Mouse (Mus musculus) erythroblast, embryonic 14.5 days (primary cell): ENCODE measurements around the gene Axl. TPM values are rescaled to one million over a fixed set of nuclear protein-coding genes. Genes with fewer than 3 reads are reported as not detected.

Experiments
- H3K27me3 ChIP-seq: 2 replicates; pipeline ENCODE4 v1.6.1; 2012; ENCODE audit warnings: inconsistent platforms; ENCODE audit not compliant: control insufficient read depth
- H3K36me3 ChIP-seq: 2 replicates; pipeline ENCODE4 v1.6.1; 2012; ENCODE audit warnings: mild to moderate bottlenecking, inconsistent platforms; ENCODE audit not compliant: control insufficient read depth
- H3K4me1 ChIP-seq: 2 replicates; pipeline ENCODE4 v1.6.1; 2012; ENCODE audit warnings: inconsistent platforms; ENCODE audit not compliant: control insufficient read depth
- H3K4me3 ChIP-seq: replicated peaks from 2 replicates; pipeline ENCODE3; 2012; ENCODE audit warnings: moderate library complexity, mild to moderate bottlenecking, inconsistent platforms
- H3K9me3 ChIP-seq: 2 replicates; pipeline ENCODE4 v1.6.1; 2012; ENCODE audit warnings: low read length, inconsistent platforms, mixed read lengths; ENCODE audit not compliant: control insufficient read depth
- GATA1 ChIP-seq: IDR thresholded peaks from 2 replicates; pipeline ENCODE4 v1.6.1; 2012; ENCODE audit warnings: low read length, inconsistent platforms, mixed read lengths
- TAL1 ChIP-seq: IDR thresholded peaks from 3 replicates; pipeline ENCODE4 v1.6.1; 2012; ENCODE audit warnings: low read length, inconsistent platforms, mixed read lengths
- polyA plus RNA-seq: library from polyadenylated mRNA; stranded (reverse); fragments of >175 nt; gene quantifications from 2 replicates; pipeline ENCODE4 v1.2.3, GENCODE M21; 2012

Gene Axl
- polyA plus RNA-seq, 1 experiment, result 0.26 TPM

GRCm38 (mm10) chr7:25764221-25764620, 24.3 kb downstream of the Axl start:
- no peak overlapping the region for H3K4me3 ChIP-seq
- TF ChIP-seq GATA1 (no peak), TAL1 (no peak)
- no peaks in the 10 kb centered on the region for H3K4me1 ChIP-seq
- H3K36me3 ChIP-seq, result no peaks in the 10 kb centered on the region
- H3K27me3 ChIP-seq, result no peaks in the 10 kb centered on the region
- H3K9me3 ChIP-seq, result no peaks in the 10 kb centered on the region

GRCm38 (mm10) chr7:25763678-25764077, 24.8 kb downstream of the Axl start:
- Histone ChIP-seq H3K36me3 (no peaks in the 10 kb centered on the region), H3K27me3 (peaks cover under 1% of the 10 kb centered on the region; the same call in 1 of the 2 replicates), H3K4me1 (no peaks in the 10 kb centered on the region), H3K4me3 (no peak overlapping the region), H3K9me3 (no peaks in the 10 kb centered on the region)
- TF ChIP-seq TAL1 (no peak), GATA1 (no peak)

GRCm38 (mm10) chr7:25761354-25761753, 27.2 kb downstream of the Axl start:
- TF ChIP-seq TAL1 (no peak), GATA1 (no peak)
- Histone ChIP-seq H3K9me3 (no peaks in the 10 kb centered on the region), H3K4me1 (peaks cover 4% of the 10 kb centered on the region), H3K27me3 (peaks cover 8% of the 10 kb centered on the region), H3K36me3 (no peaks in the 10 kb centered on the region), H3K4me3 (no peak overlapping the region)

GRCm38 (mm10) chr7:25756011-25756410, 32.5 kb downstream of the Axl start:
- Histone ChIP-seq H3K36me3 (peaks cover 26% of the 10 kb centered on the region), H3K4me1 (peaks cover 41% of the 10 kb centered on the region), H3K4me3 (peak overlapping the region; percentile 100), H3K27me3 (peaks cover 8% of the 10 kb centered on the region), H3K9me3 (no peaks in the 10 kb centered on the region)
- TF ChIP-seq TAL1, result no peak
- no peak for TF ChIP-seq GATA1

- Histone ChIP-seq H3K9me3 (no peaks in the 10 kb centered on the region), H3K4me1 (peaks cover 43% of the 10 kb centered on the region), H3K27me3 (peaks cover 8% of the 10 kb centered on the region), H3K36me3 (peaks cover 32% of the 10 kb centered on the region), H3K4me3 (peak overlapping the region; percentile 100)
- no peak for TF ChIP-seq GATA1
- no peak for TF ChIP-seq TAL1
Measured at GRCm38 (mm10) chr7:25755468-25755833, 33.1 kb downstream of the Axl start.

GRCm38 (mm10) chr7:25754738-25755467, 33.6 kb downstream of the Axl start, which contains the start of gene Hnrnpul1:
Hnrnpul1 (minus strand) TSS chr7:25754757.
- peaks cover 43% of the 10 kb centered on the region for H3K4me1 ChIP-seq
- TF ChIP-seq TAL1, result no peak
- TF ChIP-seq GATA1, result no peak
- peaks cover 8% of the 10 kb centered on the region for H3K27me3 ChIP-seq
- no peaks in the 10 kb centered on the region for H3K9me3 ChIP-seq
- H3K36me3 ChIP-seq, result peaks cover 37% of the 10 kb centered on the region
- H3K4me3 ChIP-seq, result peak within 1 kb of the TSS; percentile 100

- Histone ChIP-seq H3K36me3 (peaks cover 42% of the 10 kb centered on the region), H3K27me3 (peaks cover 8% of the 10 kb centered on the region), H3K4me3 (peak overlapping the region; percentile 100), H3K9me3 (no peaks in the 10 kb centered on the region), H3K4me1 (peaks cover 43% of the 10 kb centered on the region)
- TF ChIP-seq GATA1 (no peak), TAL1 (no peak)
Measured at GRCm38 (mm10) chr7:25754439-25754737, 34.1 kb downstream of the Axl start.

- no peaks in the 10 kb centered on the region for H3K9me3 ChIP-seq
- H3K4me1 ChIP-seq, result peaks cover 43% of the 10 kb centered on the region
- peaks cover 48% of the 10 kb centered on the region for H3K36me3 ChIP-seq
- H3K4me3 ChIP-seq, result peak overlapping the region; percentile 100
- TF ChIP-seq TAL1 (no peak), GATA1 (no peak)
- peaks cover 8% of the 10 kb centered on the region for H3K27me3 ChIP-seq
Measured at GRCm38 (mm10) chr7:25753643-25754438, 34.7 kb downstream of the Axl start.

GRCm38 (mm10) chr7:25753076-25753475, 35.4 kb downstream of the Axl start:
- TF ChIP-seq GATA1, result no peak
- no peak for TF ChIP-seq TAL1
- peak overlapping the region; percentile 100 for H3K4me3 ChIP-seq
- no peaks in the 10 kb centered on the region for H3K9me3 ChIP-seq
- peaks cover 55% of the 10 kb centered on the region for H3K36me3 ChIP-seq
- peaks cover 4% of the 10 kb centered on the region for H3K27me3 ChIP-seq
- peaks cover 43% of the 10 kb centered on the region for H3K4me1 ChIP-seq
